Mouse (Mus musculus) layer of hippocampus, adult 9-11 months (tissue): ENCODE measurements around the gene Fam102a.
A peak's percentile ranks its signal among the peaks of the same experiment; 100 is the strongest.

ENCODE experiments used
- DNase-seq: peaks from one replicate; pipeline ENCODE4 v3.0.0; 2022

Fam102a gene

GRCm38 (mm10) chr2:32582830-32583799 is 48.0 kb downstream of the Fam102a start:
- DNase-seq = peak; percentile 84

GRCm38 (mm10) chr2:32585149-32585714 is 50.1 kb downstream of the Fam102a start:
- no peak for DNase-seq

DNA sequence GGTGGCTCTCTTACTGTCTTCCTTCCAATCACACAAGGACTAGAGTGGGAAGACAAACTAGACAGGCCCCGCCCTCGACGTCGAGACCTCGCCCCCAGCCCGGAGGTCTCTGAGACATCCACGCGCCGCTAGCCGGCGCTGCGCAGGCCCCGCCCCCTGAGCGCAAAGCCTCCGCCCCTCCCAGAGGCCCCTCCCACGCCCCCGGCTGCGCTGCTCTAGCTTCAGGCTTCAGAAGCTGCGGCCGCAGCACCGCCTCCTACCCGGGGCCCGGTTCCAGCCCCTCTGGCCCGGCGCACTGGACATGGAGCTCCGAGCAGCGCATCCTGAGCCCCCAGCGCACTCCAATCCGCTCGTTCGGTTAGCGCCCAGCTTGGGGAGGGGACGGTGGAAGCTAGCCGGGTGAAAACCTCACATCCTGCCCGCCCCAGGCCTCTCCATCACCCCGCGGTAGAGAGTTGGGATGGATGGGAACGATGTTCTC is 51.8 kb downstream of the Fam102a start, which contains the start of gene St6galnac4:
Gene St6galnac4 (plus strand): TSS at position 225 of the 481 bp plus-strand sequence.
- DNase-seq = peak; percentile 94

DNA sequence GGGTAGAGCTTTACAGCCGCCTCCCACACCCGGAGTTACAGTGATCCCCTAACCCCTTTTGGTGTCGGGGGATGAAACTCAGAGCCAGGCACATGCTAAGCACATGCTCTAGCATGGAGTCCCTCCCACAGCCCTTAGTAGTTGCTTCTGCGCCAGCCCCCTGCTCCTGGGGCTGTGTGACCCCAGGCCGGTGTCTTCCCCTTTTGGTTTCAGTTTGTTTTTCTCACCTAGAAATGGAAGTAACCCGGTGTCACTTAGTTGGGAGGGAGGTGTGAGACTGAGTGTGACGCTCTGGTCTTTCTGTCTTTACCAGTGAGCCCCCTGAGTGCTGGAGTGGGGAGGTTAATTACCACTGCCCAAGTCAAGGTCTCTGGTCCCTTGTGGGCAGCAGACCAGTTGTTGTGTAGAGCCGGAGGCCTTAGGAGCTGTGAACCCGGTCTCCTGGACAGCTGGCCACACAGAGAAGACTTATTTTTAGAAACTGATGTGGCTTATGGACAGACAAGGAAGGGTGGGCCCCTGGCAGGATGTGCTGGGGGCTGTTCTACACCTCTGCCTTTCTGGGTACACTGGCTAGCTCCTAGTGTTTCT is 52.7 kb downstream of the Fam102a start:
- DNase-seq = no peak

- DNase-seq = peak; percentile 48
Measured at GRCm38 (mm10) chr2:32589213-32589795, 54.2 kb downstream of the Fam102a start.

DNA sequence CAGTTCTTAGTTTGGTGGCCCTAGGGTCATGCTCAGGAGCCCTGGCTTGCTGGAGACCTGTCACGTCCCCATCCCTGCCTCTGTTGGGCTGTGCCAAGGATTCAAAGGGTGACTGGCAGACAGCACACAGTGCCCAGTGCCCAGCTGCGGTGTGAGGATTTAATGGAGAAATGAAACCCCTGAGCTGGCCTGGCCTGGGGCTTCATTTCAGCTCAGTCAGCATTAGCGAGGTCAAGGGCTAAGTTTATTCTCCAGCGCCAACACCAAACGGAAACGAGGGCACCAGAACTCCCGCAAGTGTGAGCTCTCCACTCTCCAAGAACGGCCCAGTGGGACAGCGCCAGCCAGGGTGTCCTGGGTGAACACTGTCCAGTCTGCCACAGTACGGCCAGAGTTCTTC is 55.1 kb downstream of the Fam102a start:
- peak; percentile 72 for DNase-seq

DNA sequence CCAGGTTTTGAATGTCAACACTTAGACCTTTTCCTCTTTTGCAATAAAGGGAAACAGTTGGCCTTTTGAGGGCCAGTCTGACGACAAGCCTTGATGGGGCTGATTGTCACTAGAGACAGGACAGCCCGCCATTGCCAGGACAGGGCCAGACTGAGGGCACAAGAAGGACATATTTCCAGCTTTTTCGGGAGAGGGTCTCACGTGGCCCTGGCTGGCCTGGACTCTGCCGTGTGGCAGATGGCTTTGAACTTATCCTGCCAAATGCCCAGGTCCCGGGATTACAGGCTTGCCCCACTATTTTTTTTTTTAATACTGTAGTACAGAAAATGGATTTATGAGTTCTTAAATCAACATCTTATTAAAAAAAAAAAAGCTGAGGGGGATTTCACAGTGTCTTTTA is 56.1 kb downstream of the Fam102a start:
- no peak for DNase-seq

GRCm38 (mm10) chr2:32596725-32597124 is 61.6 kb downstream of the Fam102a start:
- no peak for DNase-seq

- no peak for DNase-seq
Measured at GRCm38 (mm10) chr2:32597248-32597647, 62.1 kb downstream of the Fam102a start.

DNA sequence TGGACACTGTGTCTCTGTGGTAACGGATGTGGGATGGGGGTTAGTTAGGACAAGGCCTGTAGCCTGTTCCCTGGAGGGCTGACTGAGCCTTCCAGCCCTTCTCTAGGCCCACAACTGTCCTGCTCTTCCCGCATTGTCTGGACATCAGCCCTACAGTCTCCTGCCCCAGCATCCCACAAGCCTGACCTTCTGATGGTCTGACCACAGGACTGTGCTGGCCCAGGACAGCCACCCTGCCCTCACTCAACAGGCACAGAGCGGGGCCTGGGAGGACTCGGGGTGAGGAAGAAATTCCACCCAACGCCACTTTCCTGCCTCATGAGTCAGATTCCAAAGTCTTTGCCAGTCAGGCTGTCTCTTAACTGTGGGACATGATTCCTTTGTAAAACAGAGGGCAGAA is 62.6 kb downstream of the Fam102a start:
- no peak for DNase-seq

GRCm38 (mm10) chr2:32598506-32598905 is 63.4 kb downstream of the Fam102a start:
- no peak for DNase-seq

GRCm38 (mm10) chr2:32599409-32599808 is 64.3 kb downstream of the Fam102a start, which contains the start of gene St6galnac6:
Gene St6galnac6 (plus strand): TSS chr2:32599709.
- no peak for DNase-seq

DNA sequence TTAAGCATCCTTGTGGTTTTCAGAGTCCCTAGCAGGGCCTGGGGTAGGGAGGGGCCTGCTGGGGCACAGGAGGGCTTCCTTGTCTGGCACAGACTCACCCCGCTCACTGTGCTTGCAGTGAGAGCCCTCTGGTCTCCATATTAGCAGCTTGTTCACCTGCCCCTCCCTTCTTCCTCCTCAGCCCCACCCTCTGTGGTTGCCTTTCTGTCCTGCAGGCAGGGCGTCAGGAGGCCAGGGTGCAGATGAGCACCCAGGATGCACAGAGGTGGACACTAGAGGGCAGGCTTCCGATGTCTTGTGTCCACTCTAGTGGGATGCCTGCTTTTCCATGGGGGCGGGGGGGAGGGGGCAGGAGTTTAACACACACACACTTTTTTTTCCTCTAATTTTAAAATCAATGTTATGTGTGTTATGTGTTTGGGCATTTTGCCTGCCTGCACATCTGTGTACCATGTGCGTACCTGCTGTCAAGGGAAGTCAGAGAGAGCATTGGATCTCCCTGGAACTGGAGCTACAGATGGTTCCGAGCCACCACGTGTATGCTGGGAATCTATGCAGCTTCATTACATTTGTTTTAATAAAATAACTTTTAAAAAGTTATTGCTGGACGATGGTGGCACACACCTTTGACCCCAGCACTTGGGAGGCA is 66.4 kb downstream of the Fam102a start:
- DNase-seq = no peak

- DNase-seq = peak; percentile 87
Measured at GRCm38 (mm10) chr2:32602600-32603054, 67.5 kb downstream of the Fam102a start.

DNA sequence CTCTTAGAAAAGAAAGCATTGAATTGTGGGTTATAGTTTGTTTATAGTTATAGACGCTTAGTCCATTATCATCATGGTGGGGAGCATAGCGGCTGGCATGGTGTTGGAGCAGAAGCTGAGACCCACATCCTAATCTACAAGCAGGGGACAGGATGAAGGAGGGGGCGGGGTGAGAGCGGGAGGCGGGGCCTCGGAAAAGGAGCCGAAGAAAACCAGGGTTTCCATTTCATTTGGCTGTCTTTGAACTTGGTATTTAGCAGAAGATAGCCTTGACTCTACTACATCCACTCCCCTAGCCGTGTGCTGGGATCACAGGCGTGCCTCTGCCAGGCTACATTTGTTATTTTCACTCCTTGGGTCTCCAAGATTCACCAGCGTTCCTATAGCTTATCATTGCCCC is 69.5 kb downstream of the Fam102a start:
- no peak for DNase-seq

DNA sequence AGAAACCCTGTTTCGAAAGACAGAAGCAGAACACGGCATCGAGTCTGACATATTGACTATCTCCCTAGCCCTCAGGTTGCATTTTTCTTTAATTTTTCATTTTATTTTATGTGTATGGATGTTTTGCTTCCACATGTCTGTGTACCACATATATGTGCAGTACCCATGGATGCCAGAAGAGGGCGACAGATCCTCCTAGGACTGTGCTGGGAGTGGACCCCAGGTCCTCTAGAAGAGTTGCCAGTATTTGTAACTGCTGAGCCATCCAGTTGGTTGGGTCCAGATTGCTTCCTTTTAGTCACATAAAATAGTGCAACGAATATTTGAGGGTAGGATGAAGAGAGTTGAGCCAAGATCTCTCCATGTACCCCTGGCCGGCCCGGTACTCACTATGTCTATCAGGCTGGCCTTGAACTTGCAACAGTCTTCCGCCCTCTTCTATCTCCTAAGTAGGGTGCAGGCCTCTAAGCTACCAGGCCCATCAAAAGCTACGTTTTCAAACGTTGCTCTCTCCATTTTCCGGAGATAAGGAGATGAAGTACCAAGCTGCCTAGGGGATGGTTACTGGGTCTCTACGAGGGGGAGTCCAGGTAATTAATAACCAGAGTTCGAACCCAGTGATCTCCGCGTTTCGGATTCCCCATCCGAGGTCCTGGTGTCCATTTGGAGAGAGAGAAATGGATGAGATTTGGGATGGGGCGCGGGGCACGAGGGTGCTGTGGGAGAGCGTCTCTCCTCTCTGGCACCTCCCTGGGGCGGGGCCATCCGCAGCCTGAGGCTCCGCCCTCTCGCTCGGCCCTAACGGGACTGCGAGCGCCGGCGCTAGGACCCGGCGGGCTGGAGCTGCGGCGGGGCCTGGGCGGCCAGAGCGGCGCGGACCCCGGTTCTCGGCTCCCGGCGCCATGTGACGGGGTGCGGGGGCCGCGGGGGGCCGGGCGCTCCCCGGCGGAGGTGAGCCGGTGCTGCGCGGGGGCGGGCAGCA is 71.3 kb downstream of the Fam102a start:
- DNase-seq = peak; percentile 88

- DNase-seq = peak; percentile 59
Measured at GRCm38 (mm10) chr2:32607262-32607947, 72.3 kb downstream of the Fam102a start.

DNA sequence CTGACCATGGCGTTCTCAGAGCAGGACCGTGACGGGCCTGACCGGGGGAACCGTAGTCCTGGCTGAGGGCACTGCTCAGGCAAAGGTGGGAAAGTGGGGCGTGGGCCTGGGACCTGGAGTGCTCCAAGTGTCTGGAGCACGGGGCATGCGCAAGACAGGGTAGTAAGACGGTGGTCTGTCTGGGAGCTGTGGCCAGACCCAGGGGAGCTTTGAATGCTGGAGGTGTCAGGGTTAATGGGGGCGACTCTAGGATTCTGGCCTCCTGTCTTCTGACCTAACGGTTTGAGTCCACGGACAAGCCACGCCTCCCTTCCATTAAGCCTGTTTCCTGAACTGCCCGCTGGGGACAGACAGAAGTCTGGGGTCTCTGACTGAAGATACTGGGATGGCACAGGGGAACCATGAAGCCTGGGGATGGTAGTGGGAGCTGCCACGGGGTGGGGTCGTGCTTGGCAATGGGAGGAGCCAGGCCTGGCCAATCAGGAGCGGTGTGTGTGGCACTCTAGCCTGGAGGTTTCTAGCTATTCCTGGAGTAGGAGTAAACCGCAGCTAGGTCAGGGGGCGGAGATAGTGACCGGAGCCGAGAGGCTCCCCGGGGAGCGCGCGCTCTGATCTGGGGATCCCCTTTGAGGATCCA is 73.1 kb downstream of the Fam102a start:
- DNase-seq = peak; percentile 72

- no peak for DNase-seq
Measured at GRCm38 (mm10) chr2:32608778-32609435, 73.8 kb downstream of the Fam102a start.
